In the genomic region with DNA sequence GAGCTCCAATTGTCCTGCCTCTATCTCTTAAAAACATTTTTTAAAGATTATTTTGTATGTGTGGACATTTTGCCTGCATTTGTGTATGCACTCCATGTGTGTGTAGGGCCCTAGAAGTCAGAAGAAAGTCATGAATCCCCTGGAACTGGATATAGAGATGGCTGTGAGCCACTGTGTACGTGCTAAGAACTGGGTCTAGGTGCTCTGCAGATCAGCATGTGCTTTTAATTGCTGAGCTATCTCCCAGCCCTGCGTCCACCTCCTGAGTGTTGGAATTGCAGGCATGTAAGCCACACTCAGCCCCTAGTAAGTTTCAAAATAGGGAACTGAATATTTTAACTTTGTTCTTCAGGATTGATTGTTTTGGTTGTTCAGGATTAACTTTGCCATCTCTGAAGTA, we compare ENCODE assay signal across 17 mouse cellular contexts.
"Had no signal": no experiment of that assay in that cellular context is flagged by ENCODE, and none has a peak within 500 bp of the region (broad histone marks: within the 10 kb centered on the region; RNA-seq: fewer than 3 reads in every experiment).

No protein-coding gene starts in this region.

- H3K27me3 ChIP-seq: lung, embryonic 15.5 days; megakaryocyte, embryonic 14.5 days; midbrain, embryonic 13.5 days; midbrain, embryonic 15.5 days; neural tube, embryonic 12.5 days; stomach, embryonic 15.5 days had no signal

- H3K4me3 ChIP-seq: lung, embryonic 15.5 days; megakaryocyte, embryonic 14.5 days; midbrain, embryonic 13.5 days; midbrain, embryonic 15.5 days; neural tube, embryonic 12.5 days; stomach, embryonic 15.5 days had no signal

- H3K36me3 ChIP-seq: stomach, embryonic 15.5 days had no signal

- H3K27ac ChIP-seq: lung, embryonic 15.5 days; macrophage; midbrain, embryonic 13.5 days; midbrain, embryonic 15.5 days; neural tube, embryonic 12.5 days; stomach, embryonic 15.5 days; stomach, postnatal 0 days had no signal

- H3K4me1 ChIP-seq: lung, embryonic 15.5 days; midbrain, embryonic 15.5 days; neural tube, embryonic 12.5 days; stomach, embryonic 15.5 days had no signal

- DNase-seq: lung, adult 2 months; lung, postnatal 14 days; lung, postnatal 36 days; right cerebral cortex, postnatal 14 days; thymus, adult 2 months; thymus, postnatal 25 days; thymus, postnatal 4 days had no signal

- H3K9me3 ChIP-seq: lung, embryonic 15.5 days; megakaryocyte, embryonic 14.5 days; midbrain, embryonic 13.5 days; midbrain, embryonic 15.5 days; neural tube, embryonic 12.5 days; stomach, embryonic 15.5 days had no signal

- H3K4me2 ChIP-seq: lung, embryonic 15.5 days; midbrain, embryonic 11.5 days; midbrain, embryonic 13.5 days; midbrain, embryonic 15.5 days; neural tube, embryonic 12.5 days; stomach, embryonic 15.5 days had no signal

- H3K9ac ChIP-seq: lung, embryonic 15.5 days; midbrain, embryonic 13.5 days; midbrain, embryonic 15.5 days; neural tube, embryonic 12.5 days; stomach, embryonic 15.5 days had no signal

- ATAC-seq: lung, postnatal 0 days; midbrain, embryonic 13.5 days; midbrain, embryonic 15.5 days had no signal
